Mouse (Mus musculus): ENCODE results near the gene Rpp14. TPM values are rescaled to one million over a fixed set of nuclear protein-coding genes. Genes with fewer than 3 reads are reported as not detected.

The Rpp14 gene
- 10 to 100 TPM; 25.5 to 28.5 TPM for total RNA-seq (2021)
- long read RNA-seq, experiment 1, transcript Rpp14-201 (6 exons, 2,401 nt): major isoform, 55 of 58 reads
- long read RNA-seq, experiment 1, partial matches to known transcripts: 1 of 58 reads
- long read RNA-seq, experiment 1, other reads (novel, unspliced or antisense): 2 of 58 reads
- long read RNA-seq, experiment 2, transcript Rpp14-201 (6 exons, 2,401 nt): major isoform, 37 of 42 reads
- long read RNA-seq, experiment 2, partial matches to known transcripts: 2 of 42 reads
- long read RNA-seq, experiment 2, other reads (novel, unspliced or antisense): 2 of 42 reads

DNA sequence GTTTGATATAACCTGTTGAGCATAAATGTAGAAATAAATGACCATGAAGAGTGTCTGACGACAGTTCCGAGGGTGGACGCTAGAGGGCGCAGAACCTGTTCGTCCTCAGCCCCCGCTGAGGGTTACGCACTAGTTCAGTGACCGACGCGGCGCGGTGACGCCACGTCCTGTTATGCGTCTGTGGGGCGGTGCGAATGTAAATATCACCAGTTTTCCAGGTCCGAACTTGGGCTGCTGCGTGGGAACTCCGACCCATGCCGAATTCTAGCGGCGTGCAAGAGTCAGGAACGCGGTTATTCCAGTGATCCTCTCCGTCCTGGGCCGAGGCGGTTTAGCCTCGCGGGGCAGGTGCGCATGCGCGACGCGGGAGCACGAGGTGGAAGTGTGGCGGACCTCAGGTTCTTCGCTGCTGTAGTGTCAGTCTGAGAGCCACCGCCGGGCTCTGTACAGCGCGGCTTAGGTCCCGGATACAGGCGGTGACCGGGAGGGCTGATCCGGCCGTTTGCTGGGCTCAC, at the start of gene Rpp14:
Gene Rpp14, plus strand, starts transcription at position 203 of the 515 bp plus-strand sequence.
- peak; percentile 94 to 97 for DNase-seq
- intact Hi-C loops (cut with DNase I): no loop called here

GRCm38 (mm10) chr14:8030535-8030934, 49.6 kb upstream of the Rpp14 start:
- DNase-seq: no peak
- intact Hi-C loops (cut with DNase I): no loop called here

- intact Hi-C loops (cut with DNase I): no loop called here
- peak; percentile 24 to 34 for DNase-seq
Observed at GRCm38 (mm10) chr14:8032087-8032944, 47.9 kb upstream of the Rpp14 start.

- intact Hi-C loops (cut with DNase I): no loop called here
- no peak for DNase-seq
Observed at GRCm38 (mm10) chr14:8034561-8034960, 45.6 kb upstream of the Rpp14 start.

DNA sequence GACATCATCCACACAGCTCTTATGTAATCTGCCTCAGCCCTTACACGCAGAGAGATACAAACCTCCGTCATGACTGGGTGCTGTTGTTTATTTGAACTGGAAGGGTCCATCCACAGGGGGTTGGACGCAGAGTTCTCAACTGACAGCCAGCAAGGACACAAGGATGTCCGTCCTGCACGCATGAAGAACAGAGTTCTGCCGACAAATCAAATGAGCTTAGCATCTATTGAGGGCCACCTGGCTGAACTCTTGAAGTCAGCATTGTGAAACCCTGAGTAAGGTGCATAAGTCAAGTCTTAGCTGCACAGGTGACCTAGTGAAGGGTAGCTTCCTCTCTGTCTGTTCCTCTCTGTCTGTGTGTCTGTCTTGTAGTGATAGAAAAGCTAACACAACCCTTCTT, 44.2 kb upstream of the Rpp14 start:
- DNase-seq: no peak
- intact Hi-C loops (cut with DNase I): no loop called here

DNA sequence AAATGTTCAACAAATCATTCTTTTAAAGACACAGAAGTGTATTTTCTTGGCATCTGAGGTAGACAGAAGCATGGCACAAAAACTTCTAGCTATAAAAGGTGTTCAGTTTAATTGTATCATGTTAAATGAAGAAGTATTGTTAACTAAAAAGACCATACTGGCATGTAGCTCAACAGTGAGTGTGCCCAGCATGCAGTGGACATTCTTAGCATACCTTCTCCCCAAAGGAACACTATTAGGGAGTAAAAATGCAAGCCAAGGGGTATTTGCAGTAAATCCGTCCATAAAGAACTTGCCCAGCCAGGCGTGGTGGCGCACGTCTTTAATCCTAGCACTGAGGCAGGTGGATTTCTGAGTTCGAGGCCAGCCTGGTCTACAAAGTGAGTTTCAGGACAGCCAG, 43.8 kb upstream of the Rpp14 start:
- intact Hi-C loops (cut with DNase I): no loop called here
- DNase-seq: no peak

GRCm38 (mm10) chr14:8038150-8038549, 42.0 kb upstream of the Rpp14 start:
- intact Hi-C loops (cut with DNase I): no loop called here
- no peak for DNase-seq

- peak; percentile 55 to 69 for DNase-seq
- intact Hi-C loops (cut with DNase I): no loop called here
Observed at GRCm38 (mm10) chr14:8038791-8039448, 41.2 kb upstream of the Rpp14 start.

DNA sequence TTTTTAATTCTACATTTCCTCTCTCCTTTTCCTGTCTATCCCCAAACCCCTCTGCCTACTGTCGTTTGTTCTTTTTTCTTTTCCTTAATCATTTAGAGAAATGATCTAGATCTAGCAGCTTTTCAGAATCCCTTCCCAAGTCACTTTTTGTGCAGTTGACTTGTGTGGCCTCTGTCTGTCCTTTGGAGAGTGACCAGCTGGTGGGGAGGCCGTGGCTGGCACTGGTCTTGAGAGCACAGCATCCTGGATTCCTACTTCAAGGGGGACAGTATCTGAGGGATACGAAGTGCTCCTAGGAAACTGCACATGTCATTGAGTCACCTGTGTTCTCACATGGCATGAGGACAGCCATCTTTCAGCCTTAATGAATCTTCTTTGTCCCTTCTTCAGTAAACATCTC, 40.0 kb upstream of the Rpp14 start:
- DNase-seq: no peak
- intact Hi-C loops (cut with DNase I): loop anchor here (10.0 kb wide), 1 partner anchor 75 kb away; no protein-coding TSS in a partner anchor

- DNase-seq: no peak
Observed at GRCm38 (mm10) chr14:8040911-8041678, 39.1 kb upstream of the Rpp14 start.

DNA sequence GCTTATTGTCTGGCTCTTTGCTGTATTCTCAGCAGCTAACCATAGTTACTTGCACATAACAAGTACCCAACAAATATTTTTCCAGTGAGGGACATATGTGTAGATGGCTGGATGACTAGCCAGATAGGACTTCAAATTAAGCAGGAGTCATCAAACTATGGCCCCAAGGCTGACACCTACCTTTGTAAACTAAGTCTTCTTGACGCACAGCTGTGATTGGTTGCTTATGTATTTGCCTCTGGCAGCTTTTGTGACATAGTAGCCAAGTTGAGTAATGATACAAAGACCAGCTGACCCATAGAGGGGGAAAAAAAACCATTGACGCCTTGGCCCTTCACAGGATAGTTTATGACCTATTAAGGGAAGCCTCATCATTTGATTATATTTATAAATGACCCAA, 38.0 kb upstream of the Rpp14 start:
- intact Hi-C loops (cut with DNase I): loop anchor here (2.0 to 10.0 kb wide), 2 partner anchors 43 to 77 kb away; no protein-coding TSS in a partner anchor
- no peak for DNase-seq

More at GRCm38 (mm10) chr14:8040911-8041678, 39.1 kb upstream of the Rpp14 start:
- intact Hi-C loops (cut with DNase I): loop anchor here (10.0 kb wide), 1 partner anchor 76 kb away; no protein-coding TSS in a partner anchor

DNA sequence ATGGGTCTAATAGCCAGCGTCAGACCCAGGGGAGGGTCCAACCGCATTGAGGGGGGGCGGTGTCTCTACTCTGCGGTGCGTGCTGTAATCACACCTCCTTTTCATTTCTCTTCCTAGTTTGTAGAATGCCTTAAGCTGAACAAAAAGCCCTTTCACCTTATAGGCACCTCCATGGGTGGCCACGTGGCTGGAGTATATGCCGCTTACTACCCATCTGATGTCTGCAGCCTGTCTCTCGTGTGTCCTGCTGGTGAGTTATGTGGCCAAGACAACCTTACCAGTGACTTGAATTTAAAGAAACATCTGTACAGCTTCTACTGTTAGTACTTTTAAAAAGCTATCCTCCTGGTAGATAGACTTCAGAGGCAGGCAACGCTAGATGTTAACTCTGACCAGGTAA, 37.6 kb upstream of the Rpp14 start:
- no peak for DNase-seq
- intact Hi-C loops (cut with DNase I): loop anchor here (2.0 to 10.0 kb wide), 2 partner anchors 44 to 78 kb away; no protein-coding TSS in a partner anchor

DNA sequence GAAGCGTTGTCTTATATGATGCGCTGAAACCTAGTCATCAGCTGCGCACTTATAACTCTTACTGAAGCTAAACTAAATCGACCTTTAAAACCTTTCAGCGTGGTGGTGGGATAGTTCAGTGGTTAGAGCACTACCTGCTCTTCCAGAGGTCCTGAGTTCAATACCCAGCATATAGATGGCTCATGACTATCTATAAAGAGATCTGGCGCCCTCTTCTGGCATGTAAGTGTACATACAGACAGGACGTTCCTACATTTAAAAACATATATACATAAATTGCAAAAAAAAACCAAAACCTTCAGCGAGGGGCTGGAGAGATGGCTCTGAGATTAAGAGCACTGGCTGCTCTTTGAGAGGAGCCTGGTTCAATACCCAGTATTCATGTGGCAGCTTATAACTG, 35.8 kb upstream of the Rpp14 start:
- DNase-seq: peak in 1 of 2 experiments; percentile 38
- intact Hi-C loops (cut with DNase I): loop anchor here (10.0 kb wide), 1 partner anchor 80 kb away; no protein-coding TSS in a partner anchor

DNA sequence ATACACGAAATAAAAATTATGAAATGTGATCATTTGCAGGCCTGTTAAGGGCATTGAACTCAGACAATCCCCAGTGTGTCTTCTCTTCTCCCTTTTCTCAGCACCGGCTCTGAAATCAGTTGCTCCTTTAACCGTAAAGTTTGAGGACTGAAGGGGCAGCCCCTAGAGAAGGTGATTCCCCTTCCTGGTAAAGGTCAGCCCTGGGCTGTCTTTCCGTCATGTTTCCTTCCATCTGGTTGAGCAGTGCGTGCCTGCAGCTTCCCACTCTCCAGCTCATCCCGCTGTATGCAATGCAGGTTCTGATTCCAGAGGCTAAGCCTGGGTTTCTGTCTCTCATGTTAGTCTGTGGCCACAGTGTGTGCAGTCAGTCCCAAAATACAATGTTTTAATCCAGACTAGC, 35.4 kb upstream of the Rpp14 start:
- intact Hi-C loops (cut with DNase I): loop anchor here (10.0 kb wide), 1 partner anchor 80 kb away; no protein-coding TSS in a partner anchor
- DNase-seq: no peak

- no peak for DNase-seq
- intact Hi-C loops (cut with DNase I): loop anchor here (10.0 kb wide), 1 partner anchor 81 kb away; no protein-coding TSS in a partner anchor
Observed at GRCm38 (mm10) chr14:8045187-8045846, 34.9 kb upstream of the Rpp14 start.

DNA sequence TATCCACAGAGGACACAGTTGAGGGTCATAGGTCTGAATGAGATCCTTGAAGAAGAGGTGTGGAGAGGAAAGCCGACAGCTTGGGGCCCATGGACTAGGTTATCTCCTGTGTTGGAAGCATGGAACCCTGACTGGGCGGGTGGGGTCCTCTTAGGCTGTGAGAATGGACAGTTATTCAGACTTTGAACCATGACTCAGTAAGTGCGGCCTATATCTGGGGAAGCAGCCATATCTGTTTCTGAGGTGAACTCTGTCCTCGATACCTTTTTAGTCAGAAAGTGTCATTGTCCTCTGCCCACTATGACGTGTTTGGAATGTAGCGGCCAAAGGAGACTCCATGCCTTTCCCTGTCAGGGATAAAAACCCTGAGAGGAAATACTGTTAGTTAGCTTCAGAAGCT, 33.3 kb upstream of the Rpp14 start:
- no peak for DNase-seq
- intact Hi-C loops (cut with DNase I): loop anchor here (10.0 kb wide), 1 partner anchor 82 kb away; no protein-coding TSS in a partner anchor

DNA sequence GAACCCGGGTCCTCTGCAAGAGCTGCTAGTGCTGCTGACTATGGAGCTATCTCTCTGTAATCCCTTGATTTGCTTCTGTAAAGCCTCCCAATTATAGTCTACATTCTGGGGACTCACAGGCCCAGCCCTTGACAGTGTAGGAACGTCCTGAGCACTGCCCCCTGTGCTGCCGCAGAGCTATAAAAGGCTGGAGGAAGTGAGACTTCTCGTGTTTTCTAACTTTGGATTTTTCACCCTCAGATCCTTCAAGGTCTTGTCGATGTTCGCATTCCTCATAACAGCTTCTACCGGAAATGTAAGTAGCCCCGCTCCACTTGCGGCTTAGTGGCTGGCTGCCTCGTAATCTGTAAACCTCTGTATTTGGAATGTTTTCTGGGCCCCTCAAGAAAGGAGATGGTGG, 30.8 kb upstream of the Rpp14 start:
- intact Hi-C loops (cut with DNase I): loop anchor here (10.0 kb wide), 1 partner anchor 85 kb away; no protein-coding TSS in a partner anchor
- no peak for DNase-seq

DNA sequence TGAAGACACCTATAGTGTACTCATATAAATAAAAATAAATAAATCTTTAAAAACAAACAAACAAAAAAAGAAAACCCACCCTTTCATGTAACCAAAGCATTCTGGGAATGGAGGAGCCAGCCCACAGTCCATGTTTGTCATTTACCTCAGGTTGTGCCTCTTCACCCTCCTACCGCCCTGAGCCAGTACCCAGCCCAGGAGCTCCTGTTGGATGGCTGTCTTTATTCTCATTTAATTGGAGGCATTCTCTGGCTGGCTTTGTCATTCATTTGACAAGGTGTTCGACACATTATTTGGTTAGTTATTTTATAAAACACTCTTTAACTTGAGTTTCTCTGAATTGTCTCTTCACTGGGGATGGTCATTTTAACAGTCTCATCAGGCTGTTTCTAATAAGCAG, 28.3 kb upstream of the Rpp14 start:
- intact Hi-C loops (cut with DNase I): no loop called here
- DNase-seq: no peak

DNA sequence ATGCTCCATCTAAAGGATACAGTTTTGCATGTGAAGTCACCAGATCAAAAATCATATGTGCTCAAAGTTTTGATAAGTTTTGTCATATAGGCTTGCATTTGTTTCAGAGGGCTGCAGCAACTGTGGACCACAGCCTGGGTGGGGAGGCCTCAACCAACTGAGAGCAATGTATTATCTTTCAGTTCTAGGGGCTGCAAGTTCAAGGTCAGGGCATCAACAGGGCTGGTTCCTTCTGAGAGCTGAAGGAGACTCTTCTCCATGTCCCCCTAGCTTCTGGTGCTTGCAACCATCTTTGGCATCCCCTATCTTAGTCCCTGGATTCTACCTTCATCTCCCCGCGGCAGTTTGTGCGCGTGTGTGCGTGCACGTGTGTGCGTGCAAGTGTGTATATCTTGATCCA, 27.5 kb upstream of the Rpp14 start:
- no peak for DNase-seq
- intact Hi-C loops (cut with DNase I): no loop called here
